Mouse (Mus musculus) mesoderm, embryonic 11.5 days (tissue): ENCODE results near the gene Tdp1.
A peak's percentile ranks its signal among the peaks of the same experiment; 100 is the strongest.
"Not testable (repeated sequence)": the region's sequence is repeated elsewhere in the genome, so short reads cannot be mapped to it uniquely, and the experiment has no call there.

Source experiments
- DNase-seq: peaks from one replicate; pipeline ENCODE4 v3.0.0-alpha.2; 2012; ENCODE audit warnings: low read depth, low spot score

The Tdp1 gene

GRCm38 (mm10) chr12:99958068-99959060, 74.0 kb downstream of the Tdp1 start:
- no peak for DNase-seq

- no peak for DNase-seq
Observed at GRCm38 (mm10) chr12:99959291-99959690, 75.0 kb downstream of the Tdp1 start.

GRCm38 (mm10) chr12:99959930-99960329, 75.6 kb downstream of the Tdp1 start:
- no peak for DNase-seq

- DNase-seq = no peak
Observed at GRCm38 (mm10) chr12:99960675-99961074, 76.4 kb downstream of the Tdp1 start.

GRCm38 (mm10) chr12:99964301-99965202, 80.2 kb downstream of the Tdp1 start, which contains the start of gene Kcnk13:
TSS of gene Kcnk13 (plus strand) at chr12:99964499.
- peak; percentile 83 for DNase-seq

GRCm38 (mm10) chr12:99965203-99966115, 81.1 kb downstream of the Tdp1 start:
- no peak for DNase-seq

GRCm38 (mm10) chr12:99966116-99966770, 81.9 kb downstream of the Tdp1 start:
- no peak for DNase-seq

- no peak for DNase-seq
Observed at GRCm38 (mm10) chr12:99966881-99967363, 82.6 kb downstream of the Tdp1 start.

- DNase-seq = no peak
Observed at GRCm38 (mm10) chr12:99969906-99970305, 85.6 kb downstream of the Tdp1 start.

- DNase-seq = not testable (repeated sequence)
Observed at GRCm38 (mm10) chr12:99971205-99971894, 87.0 kb downstream of the Tdp1 start.

- no peak for DNase-seq
Observed at GRCm38 (mm10) chr12:99972825-99973224, 88.5 kb downstream of the Tdp1 start.

- no peak for DNase-seq
Observed at GRCm38 (mm10) chr12:99973659-99974058, 89.3 kb downstream of the Tdp1 start.

- no peak for DNase-seq
Observed at GRCm38 (mm10) chr12:99979541-99979940, 95.2 kb downstream of the Tdp1 start.

GRCm38 (mm10) chr12:99986797-99987196, 102.5 kb downstream of the Tdp1 start:
- no peak for DNase-seq

- no peak for DNase-seq
Observed at GRCm38 (mm10) chr12:99988144-99988543, 103.8 kb downstream of the Tdp1 start.

GRCm38 (mm10) chr12:99992362-99992862, 108.1 kb downstream of the Tdp1 start:
- no peak for DNase-seq

GRCm38 (mm10) chr12:99993146-99993890, 109.0 kb downstream of the Tdp1 start:
- DNase-seq = no peak

GRCm38 (mm10) chr12:99995951-99996350, 111.6 kb downstream of the Tdp1 start:
- DNase-seq = no peak

GRCm38 (mm10) chr12:99999726-100000125, 115.4 kb downstream of the Tdp1 start:
- no peak for DNase-seq
